Mouse (Mus musculus): Measurements from ENCODE around the gene 1700029P11Rik. TPM values are rescaled to one million over a fixed set of nuclear protein-coding genes. Genes with fewer than 3 reads are reported as not detected.

1700029P11Rik gene
- not detected in 2 replicates for polyA plus RNA-seq (2021; fragmentation: Nextera tagmentation)
- long read RNA-seq, experiment 1: 0 reads
- long read RNA-seq, experiment 2: 0 reads

GRCm38 (mm10) chr15:81980321-81980720 lies at the start of gene 1700029P11Rik:
Gene 1700029P11Rik, plus strand, starts transcription at chr15:81980540.

GRCm38 (mm10) chr15:81936679-81937078 lies 43.7 kb upstream of the 1700029P11Rik start, which contains the start of gene Csdc2:
Gene Csdc2, plus strand, starts transcription at chr15:81936759.

DNA sequence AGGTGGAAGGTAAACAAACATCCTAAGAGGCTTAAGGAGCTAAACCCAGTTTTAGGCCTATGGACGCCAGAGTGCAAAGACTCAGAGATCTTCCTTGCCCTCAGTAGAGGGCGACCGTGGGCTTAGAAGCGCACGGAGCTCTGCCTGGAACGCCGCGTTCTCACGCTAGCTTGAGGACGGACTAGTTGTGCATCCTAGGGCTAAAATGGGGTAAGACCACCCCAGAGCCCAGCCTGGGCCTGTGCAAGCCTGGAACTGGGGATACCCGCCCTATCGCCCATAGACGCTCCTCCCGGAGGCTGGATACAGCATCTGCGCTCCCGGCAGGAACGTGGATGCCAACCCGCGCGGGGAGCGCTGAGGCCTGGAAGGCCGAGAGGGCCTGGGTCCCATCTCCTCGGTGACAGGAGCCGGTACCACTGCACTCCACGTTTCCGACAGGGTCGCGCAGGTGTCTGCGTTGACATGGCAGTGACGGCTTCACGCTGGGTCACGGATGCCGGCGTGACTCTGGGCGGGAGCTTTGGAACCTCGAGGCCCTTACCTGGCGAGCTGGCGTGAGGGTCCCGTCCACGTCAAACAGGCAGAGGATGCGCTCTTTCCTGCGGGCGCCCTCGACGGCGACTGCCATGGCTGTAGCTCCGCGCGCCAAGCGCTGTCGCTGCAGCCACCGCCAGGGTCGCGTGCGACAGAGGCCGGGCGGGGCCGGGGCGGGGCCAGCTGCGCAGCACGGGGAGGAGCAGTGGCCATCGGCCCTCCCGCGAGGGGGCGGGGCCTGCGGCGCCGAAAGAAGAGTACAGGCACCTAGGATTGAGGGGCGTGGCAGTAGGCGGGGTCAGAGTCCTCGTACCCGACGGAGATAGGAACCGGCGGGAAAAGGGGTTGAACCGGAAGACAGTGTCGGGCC lies 19.9 kb upstream of the 1700029P11Rik start, which contains the start of gene Pmm1:
Gene Pmm1, minus strand, starts transcription at position 760 of the 907 bp plus-strand sequence.

GRCm38 (mm10) chr15:81987646-81988045 lies 7.3 kb downstream of the 1700029P11Rik start, which contains the start of gene Xrcc6:
Gene Xrcc6, plus strand, starts transcription at chr15:81987835.

Other genes starting within 250 kb of the 1700029P11Rik start
- gene Zc3h7b, start 235.5 kb upstream of the 1700029P11Rik start, polyA plus RNA-seq (2021; fragmentation: Nextera tagmentation): 63.8 and 79.5 TPM in 2 replicates
- 92.9 and 124 TPM in 2 replicates for gene Rangap1, start 235.0 kb upstream of the 1700029P11Rik start, polyA plus RNA-seq (2021; fragmentation: Nextera tagmentation)
- 35.3 and 105 TPM in 2 replicates for gene Tef, start 178.1 kb upstream of the 1700029P11Rik start, polyA plus RNA-seq (2021; fragmentation: Nextera tagmentation)
- gene Tob2, start 121.7 kb upstream of the 1700029P11Rik start, polyA plus RNA-seq (2021; fragmentation: Nextera tagmentation): 8.2 and 9.3 TPM in 2 replicates
- gene Phf5a, start 108.6 kb upstream of the 1700029P11Rik start, polyA plus RNA-seq (2021; fragmentation: Nextera tagmentation): 63.8 and 65.3 TPM in 2 replicates
- gene Aco2, start 108.2 kb upstream of the 1700029P11Rik start, polyA plus RNA-seq (2021; fragmentation: Nextera tagmentation): 270 and 354 TPM in 2 replicates
- gene Polr3h, start 54.3 kb upstream of the 1700029P11Rik start, polyA plus RNA-seq (2021; fragmentation: Nextera tagmentation): 185 and 213 TPM in 2 replicates
- 51.2 and 99.5 TPM in 2 replicates for gene Csdc2, start 43.8 kb upstream of the 1700029P11Rik start, polyA plus RNA-seq (2021; fragmentation: Nextera tagmentation)
- gene Pmm1, start 19.6 kb upstream of the 1700029P11Rik start, polyA plus RNA-seq (2021; fragmentation: Nextera tagmentation): 488 and 565 TPM in 2 replicates
- 13.0 and 15.6 TPM in 2 replicates for gene Xrcc6, start 7.3 kb downstream of the 1700029P11Rik start, polyA plus RNA-seq (2021; fragmentation: Nextera tagmentation)
- gene Desi1, start 53.3 kb downstream of the 1700029P11Rik start, polyA plus RNA-seq (2021; fragmentation: Nextera tagmentation): 48.9 and 88.1 TPM in 2 replicates
- gene Snu13, start 67.1 kb downstream of the 1700029P11Rik start, polyA plus RNA-seq (2021; fragmentation: Nextera tagmentation): 245 and 274 TPM in 2 replicates
- not detected in 2 replicates for gene 4930407I10Rik, start 78.6 kb downstream of the 1700029P11Rik start, polyA plus RNA-seq (2021; fragmentation: Nextera tagmentation)
- gene Mei1, start 89.5 kb downstream of the 1700029P11Rik start, polyA plus RNA-seq (2021; fragmentation: Nextera tagmentation): 1.9 and 2.9 TPM in 2 replicates
- gene Ccdc134, start 147.4 kb downstream of the 1700029P11Rik start, polyA plus RNA-seq (2021; fragmentation: Nextera tagmentation): 6.2 and 6.4 TPM in 2 replicates
- gene Srebf2, start 166.6 kb downstream of the 1700029P11Rik start, polyA plus RNA-seq (2021; fragmentation: Nextera tagmentation): 57.0 and 87.6 TPM in 2 replicates
- 0.93 and 1.9 TPM in 2 replicates for gene Shisa8, start 232.3 kb downstream of the 1700029P11Rik start, polyA plus RNA-seq (2021; fragmentation: Nextera tagmentation)
- 0.23 TPM in 2 replicates for gene Tnfrsf13c, start 243.8 kb downstream of the 1700029P11Rik start, polyA plus RNA-seq (2021; fragmentation: Nextera tagmentation)